In genomic region chr8:84787523-84788302, GRCm38 (mm10) we compare ENCODE assay signal across 11 mouse cellular contexts. TPM values are rescaled to one million over a fixed set of nuclear protein-coding genes. Genes with fewer than 3 reads are reported as not detected.
A peak's percentile ranks its signal among the peaks of the same experiment; 100 is the strongest.
DNase-seq lines count a peak whose midpoint lies in the region; ATAC-seq and TF ChIP-seq lines count a peak whose summit lies in the region.
"Had no signal": no experiment of that assay in that cellular context is flagged by ENCODE, and none has a peak within 500 bp of the region (broad histone marks: within the 10 kb centered on the region; RNA-seq: fewer than 3 reads in every experiment).

No protein-coding gene starts in this region.

- peaks cover 27% of the 10 kb centered on the region for H3K4me1 ChIP-seq in kidney, postnatal 0 days (replicated peaks; ENCODE audit: insufficient read depth, low read length)

- no peaks in the 10 kb centered on the region for H3K36me3 ChIP-seq in kidney, postnatal 0 days (ENCODE audit: insufficient read depth, low read length)

- no peak for TF ChIP-seq CTCF in kidney, postnatal 0 days (IDR thresholded peaks at IDR 0.05; ENCODE audit: low read depth)

- no peak for ATAC-seq in kidney, postnatal 0 days (replicated peaks; ENCODE audit: low FRiP score, low read depth)

- no peak overlapping the region for H3K27ac ChIP-seq in kidney, postnatal 0 days

- no peaks in the 10 kb centered on the region for H3K9me3 ChIP-seq in kidney, postnatal 0 days (replicated peaks; ENCODE audit: low read length)

- no peak overlapping the region for H3K4me2 ChIP-seq in kidney, postnatal 0 days (ENCODE audit: low read length)

- WGBS in kidney, postnatal 0 days: 31% methylated on average over 14 of the region's 14 CpGs

- H3K27me3 ChIP-seq in kidney, postnatal 0 days (ENCODE audit: insufficient read depth, low read length): peaks cover 53% of the 10 kb centered on the region

- peak overlapping the region; percentile 5; the same call in 1 of the 2 replicates for H3K9ac ChIP-seq in kidney, postnatal 0 days (ENCODE audit: low read depth, low read length)

- peak; percentile 53 for DNase-seq in adrenal gland, postnatal 10 days
- DNase-seq in adrenal gland, postnatal 4 days (ENCODE audit: low spot score in 2 of 2): no peak
- no peak for DNase-seq in kidney, postnatal 0 days (ENCODE audit: low spot score)
- no peak for DNase-seq in kidney, postnatal 36 days
- peak; percentile 39 for DNase-seq in right cerebral cortex, postnatal 25 days
- no peak for DNase-seq in right cerebral cortex, postnatal 4 days
- no peak for DNase-seq in urinary bladder, adult 2 months (ENCODE audit: low spot score)
- no peak for DNase-seq in Muller cell, postnatal 12 days (ENCODE audit: inconsistent ontology term)
- DNase-seq: kidney, adult 9 months; lung, adult 2 months had no signal

- no peak overlapping the region for H3K4me3 ChIP-seq in kidney, postnatal 0 days (replicated peaks; ENCODE audit: low read depth, low read length)
- H3K4me3 ChIP-seq: erythroblast, embryonic 14.5 days had no signal

RNA-seq across cellular contexts. Expression of gene Nfix, which starts 12.4 kb away (rescaled TPM):
- 100 to 1,000 TPM; 145 to 200 TPM for total RNA-seq in adrenal gland, postnatal 10 days (2021)
- total RNA-seq in adrenal gland, postnatal 4 days (2021): 100 to 1,000 TPM; 134 to 137 TPM
- 21.1 and 22.3 TPM in 2 replicates for polyA plus RNA-seq in kidney, postnatal 0 days (2015; fragmentation: Nextera tagmentation; extraction: Ambion mirVana)
- polyA plus RNA-seq in urinary bladder, adult 2 months (2012; rRNA removed): 21.7 and 77.0 TPM in 2 replicates

RNA-seq across cellular contexts. Expression of gene Dand5, which starts 34.9 kb away (rescaled TPM):
- 1 to 10 TPM; 5.0 to 6.9 TPM for total RNA-seq in adrenal gland, postnatal 10 days (2021)
- 1 to 10 TPM; 5.7 to 6.7 TPM for total RNA-seq in adrenal gland, postnatal 4 days (2021)
- 7.0 and 7.4 TPM in 2 replicates for polyA plus RNA-seq in kidney, postnatal 0 days (2015; fragmentation: Nextera tagmentation; extraction: Ambion mirVana)
- polyA plus RNA-seq in urinary bladder, adult 2 months (2012; rRNA removed): 4.7 and 4.8 TPM in 2 replicates

RNA-seq across cellular contexts. Expression of gene Gadd45gip1, which starts 43.6 kb away (rescaled TPM):
- 10 to 100 TPM; 39.2 to 40.0 TPM for total RNA-seq in adrenal gland, postnatal 10 days (2021)
- 10 to 100 TPM; 46.9 to 48.0 TPM for total RNA-seq in adrenal gland, postnatal 4 days (2021)
- polyA plus RNA-seq in kidney, postnatal 0 days (2015; fragmentation: Nextera tagmentation; extraction: Ambion mirVana): 51.0 and 54.3 TPM in 2 replicates
- polyA plus RNA-seq in urinary bladder, adult 2 months (2012; rRNA removed): 22.0 and 22.2 TPM in 2 replicates

RNA-seq across cellular contexts. Expression of gene Rad23a, which starts 52.8 kb away (rescaled TPM):
- 100 to 1,000 TPM in 1 of 2 experiments, 10 to 100 TPM in 1; 89.4 to 108 TPM for total RNA-seq in adrenal gland, postnatal 10 days (2021)
- total RNA-seq in adrenal gland, postnatal 4 days (2021): 10 to 100 TPM; 86.4 to 93.8 TPM
- 97.1 and 98.9 TPM in 2 replicates for polyA plus RNA-seq in kidney, postnatal 0 days (2015; fragmentation: Nextera tagmentation; extraction: Ambion mirVana)
- 63.3 and 69.9 TPM in 2 replicates for polyA plus RNA-seq in urinary bladder, adult 2 months (2012; rRNA removed)

RNA-seq across cellular contexts. Expression of gene Calr, which starts 59.0 kb away (rescaled TPM):
- total RNA-seq in adrenal gland, postnatal 10 days (2021): 100 to 1,000 TPM; 404 to 492 TPM
- 100 to 1,000 TPM; 480 to 531 TPM for total RNA-seq in adrenal gland, postnatal 4 days (2021)
- polyA plus RNA-seq in kidney, postnatal 0 days (2015; fragmentation: Nextera tagmentation; extraction: Ambion mirVana): 644 and 753 TPM in 2 replicates
- polyA plus RNA-seq in urinary bladder, adult 2 months (2012; rRNA removed): 362 and 430 TPM in 2 replicates

Comparison
In these comparisons a context has a peak if more than half of its experiments do, and no peak if none do; other contexts are left out.
1. DNase-seq: peak in adrenal gland, postnatal 10 days (single experiment) and right cerebral cortex, postnatal 25 days (single experiment); none in adrenal gland, postnatal 4 days (0 of 2), kidney, postnatal 0 days (single experiment), kidney, postnatal 36 days (0 of 2), right cerebral cortex, postnatal 4 days (single experiment), urinary bladder, adult 2 months (single experiment) and Muller cell, postnatal 12 days (single experiment).